Mouse (Mus musculus): ENCODE data around the gene Npy4r.

- TF ChIP-seq CTCF (IDR thresholded peaks at IDR 0.05; ENCODE audit: low read depth, low read length) (no peak), EP300 (IDR thresholded peaks at IDR 0.05; ENCODE audit: insufficient read depth, low read depth, low read length) (no peak)
These were observed 32.0 kb downstream of the Npy4r start for GRCm38 (mm10) chr14:34120016-34120910.
